Comparison of ENCODE assay signal across 7 mouse cellular contexts in the genomic region with DNA sequence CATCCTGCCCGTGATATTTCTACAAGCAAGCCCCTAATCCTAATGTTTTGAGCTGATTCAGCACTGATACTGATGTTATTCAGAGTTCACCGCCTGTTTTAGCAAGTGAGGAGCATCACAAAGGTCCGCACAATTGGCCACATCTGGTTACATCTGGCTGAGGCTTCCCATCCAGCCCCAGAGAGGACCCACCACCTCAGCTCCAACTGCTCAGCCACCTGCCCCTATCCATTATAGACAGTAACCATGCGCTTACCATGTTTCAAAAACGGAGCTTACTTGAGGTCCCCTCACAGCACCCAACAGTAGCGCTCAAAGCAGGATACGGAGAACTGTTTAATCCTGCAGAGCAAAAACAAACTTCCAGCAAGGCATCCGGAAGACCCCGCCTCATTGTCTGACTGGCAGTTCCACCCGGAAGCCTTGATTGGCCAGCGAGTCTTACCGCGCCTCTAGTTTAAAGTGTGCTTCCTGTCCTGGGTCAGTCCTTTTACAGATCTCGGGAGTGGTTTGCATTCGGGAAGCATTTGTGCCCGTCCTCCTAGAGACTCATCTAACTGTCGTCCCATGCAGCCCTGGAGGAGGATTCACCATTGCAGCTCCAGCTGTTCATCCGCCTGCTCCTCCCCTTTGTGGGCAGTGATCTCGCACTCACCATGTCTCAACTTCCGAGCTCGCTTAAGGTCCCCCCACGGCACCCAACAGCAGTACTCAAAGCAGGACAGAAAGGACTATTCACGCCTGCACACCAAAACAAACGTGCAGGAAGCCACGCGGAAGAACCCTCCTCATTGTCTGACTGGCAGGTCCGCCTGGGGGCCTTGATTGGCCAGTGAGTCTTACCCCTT.
DNase-seq lines count a peak whose midpoint lies in the region; ATAC-seq and TF ChIP-seq lines count a peak whose summit lies in the region.
"Not testable (repeated sequence)": the region's sequence is repeated elsewhere in the genome, so short reads cannot be mapped to it uniquely, and the experiment has no call there.

No protein-coding gene starts in this region.

- 3% methylated on average over 27 of the region's 27 CpGs for WGBS in embryonic facial prominence, embryonic 10.5 days
- WGBS in intestine, postnatal 0 days, result 2% methylated on average over 27 of the region's 27 CpGs
- 2% methylated on average over 27 of the region's 27 CpGs for WGBS in midbrain, embryonic 12.5 days
- 1% methylated on average over 27 of the region's 27 CpGs for WGBS in small intestine, adult 2 months

- H3K4me1 ChIP-seq in embryonic facial prominence, embryonic 10.5 days; intestine, postnatal 0 days (replicated peaks; ENCODE audit: control insufficient read depth, insufficient read depth, low read length); midbrain, embryonic 12.5 days; small intestine, adult 2 months (ENCODE audit: control insufficient read depth, insufficient read depth, insufficient read length, low read length): not testable (repeated sequence)

- H3K27ac ChIP-seq in embryonic facial prominence, embryonic 10.5 days (replicated peaks), result peak overlapping the region; percentile 84
- not testable (repeated sequence) for H3K27ac ChIP-seq in intestine, postnatal 0 days (ENCODE audit: low read depth, low read length)
- H3K27ac ChIP-seq in midbrain, embryonic 12.5 days (replicated peaks), result peak overlapping the region; percentile 78
- H3K27ac ChIP-seq in small intestine, adult 2 months (ENCODE audit: insufficient read depth, low read depth, low read length), result peak overlapping the region; percentile 87

- peak overlapping the region; percentile 22; the same call in 1 of the 2 replicates for H3K9ac ChIP-seq in intestine, postnatal 0 days (ENCODE audit: low read depth, low read length)
- H3K9ac ChIP-seq in midbrain, embryonic 12.5 days (replicated peaks), result peak overlapping the region; percentile 67

- intact Hi-C loops in left cerebral cortex, postnatal 4 days (cut with DNase I), result not testable (repeated sequence)

- H3K27me3 ChIP-seq in embryonic facial prominence, embryonic 10.5 days (replicated peaks; ENCODE audit: low read depth, poor library complexity, severe bottlenecking); intestine, postnatal 0 days (replicated peaks; ENCODE audit: control insufficient read depth, insufficient read depth, low read length); midbrain, embryonic 12.5 days; small intestine, adult 2 months (ENCODE audit: control insufficient read depth, insufficient read depth, low read length): not testable (repeated sequence)

- not testable (repeated sequence) for H3K9me3 ChIP-seq in embryonic facial prominence, embryonic 10.5 days; intestine, postnatal 0 days (ENCODE audit: control insufficient read depth); midbrain, embryonic 12.5 days

- TF ChIP-seq POLR2A in small intestine, adult 2 months (IDR thresholded peaks at IDR 0.05; ENCODE audit: low read depth, low read length), result not testable (repeated sequence)

- ATAC-seq in intestine, postnatal 0 days, result peak; percentile 95
- peak; percentile 99 for ATAC-seq in midbrain, embryonic 12.5 days (ENCODE audit: low FRiP score, low read depth)

- DNase-seq in adrenal gland, postnatal 10 days, result peak; percentile 84
- peak; percentile 82 for DNase-seq in embryonic facial prominence, embryonic 10.5 days (ENCODE audit: low spot score)
- peak; percentile 42 for DNase-seq in gonadal fat pad, adult 2 months (ENCODE audit: low read depth)
- DNase-seq in left cerebral cortex, postnatal 4 days, result peak; percentile 62

- TF ChIP-seq CTCF in intestine, postnatal 0 days (IDR thresholded peaks at IDR 0.05; ENCODE audit: low read depth); small intestine, adult 2 months (IDR thresholded peaks at IDR 0.05; ENCODE audit: extremely low read depth, insufficient read length, insufficient replicate concordance, low read depth, low read length): not testable (repeated sequence)

- H3K4me2 ChIP-seq in intestine, postnatal 0 days (replicated peaks; ENCODE audit: low read depth), result peak overlapping the region; percentile 66
- H3K4me2 ChIP-seq in midbrain, embryonic 12.5 days (replicated peaks), result peak overlapping the region; percentile 69

- H3K36me3 ChIP-seq in embryonic facial prominence, embryonic 10.5 days (replicated peaks); intestine, postnatal 0 days (ENCODE audit: control insufficient read depth, insufficient read depth); midbrain, embryonic 12.5 days; small intestine, adult 2 months (ENCODE audit: control insufficient read depth, insufficient read depth, low read length): not testable (repeated sequence)

- peak overlapping the region; percentile 68 for H3K4me3 ChIP-seq in embryonic facial prominence, embryonic 10.5 days
- H3K4me3 ChIP-seq in intestine, postnatal 0 days (ENCODE audit: low read depth, low read length), result peak overlapping the region; percentile 53
- H3K4me3 ChIP-seq in midbrain, embryonic 12.5 days, result peak overlapping the region; percentile 61
- peak overlapping the region; percentile 94 for H3K4me3 ChIP-seq in small intestine, adult 2 months (ENCODE audit: low read depth, low read length)
